Mouse (Mus musculus) CH12.LX (cell line): ENCODE measurements around the gene Wasl. TPM values are rescaled to one million over a fixed set of nuclear protein-coding genes. Genes with fewer than 3 reads are reported as not detected.
A peak's percentile ranks its signal among the peaks of the same experiment; 100 is the strongest.

Experiments used
- DNase-seq: peaks from one replicate; pipeline ENCODE4 v3.0.0-alpha.2; 2013; ENCODE audit errors: extremely low read depth
- H3K27ac ChIP-seq: 2 replicates; pipeline ENCODE4 v1.5.1; 2012; ENCODE audit warnings: low read depth, mild to moderate bottlenecking, control low read depth, moderate library complexity; ENCODE audit not compliant: insufficient read depth
- H3K27me3 ChIP-seq: replicated peaks from 2 replicates; pipeline ENCODE3; 2012; ENCODE audit warnings: inconsistent platforms
- H3K36me3 ChIP-seq, 2 experiments: replicated peaks in 1 of 2; 2 replicates each; pipeline versions ENCODE3 to v1.6.1; 2012; ENCODE audit warnings: inconsistent platforms in 1 of 2, low read length in 1 of 2, mild to moderate bottlenecking in 1 of 2, mixed read lengths in 1 of 2, moderate library complexity in 1 of 2; ENCODE audit not compliant: control insufficient read depth in 1 of 2, insufficient read depth in 1 of 2
- H3K4me1 ChIP-seq, 2 experiments: 2 replicates each; pipeline ENCODE4 v1.6.1; 2012; ENCODE audit warnings: inconsistent platforms in 1 of 2, moderate library complexity in 1 of 2; ENCODE audit not compliant: insufficient read depth in 2 of 2, control insufficient read depth in 1 of 2
- H3K4me2 ChIP-seq: 2 replicates; pipeline ENCODE4 v1.6.1; 2012; ENCODE audit warnings: low read depth, mild to moderate bottlenecking, control low read depth; ENCODE audit not compliant: poor library complexity, insufficient read depth, severe bottlenecking
- H3K4me3 ChIP-seq, 3 experiments: fragments of 150-350 bp in 1 of 3; sonication (generic) in 1 of 3; replicated peaks in 1 of 3; 2 replicates each; pipeline versions ENCODE3 to v1.5.1; 2011 to 2012; ENCODE audit warnings: low read depth in 2 of 3, low read length in 2 of 3, mild to moderate bottlenecking in 2 of 3, moderate library complexity in 2 of 3, control low read depth in 1 of 3, improper control_type of control experiment in 1 of 3, inconsistent platforms in 1 of 3, mixed read lengths in 1 of 3; ENCODE audit not compliant: poor library complexity in 1 of 3
- H3K79me2 ChIP-seq: replicated peaks from 2 replicates; pipeline ENCODE4 v1.6.1; 2012; ENCODE audit warnings: mild to moderate bottlenecking, moderate library complexity; ENCODE audit not compliant: control insufficient read depth, poor library complexity, insufficient read depth, severe bottlenecking; ENCODE audit errors: extremely low read depth
- H3K9ac ChIP-seq: 2 replicates; pipeline ENCODE4 v1.6.1; 2012; ENCODE audit warnings: low read depth, mild to moderate bottlenecking, control low read depth, moderate library complexity; ENCODE audit not compliant: insufficient read depth
- H3K9me3 ChIP-seq: replicated peaks from 2 replicates; pipeline ENCODE3; 2012; ENCODE audit warnings: low read length, inconsistent platforms, mixed read lengths
- CHD2 ChIP-seq: IDR thresholded peaks from 2 replicates; pipeline ENCODE4 v1.6.1; 2011; ENCODE audit warnings: low read length, improper control_type of control experiment
- CTCF ChIP-seq, 2 experiments: IDR thresholded peaks in 1 of 2; conservative IDR thresholded peaks in 1 of 2; 2 replicates each; pipeline ENCODE4 v1.5.1; 2011 to 2012; ENCODE audit warnings: low read depth in 2 of 2, low read length in 2 of 2, improper control_type of control experiment in 1 of 2, inconsistent platforms in 1 of 2, mild to moderate bottlenecking in 1 of 2, moderate library complexity in 1 of 2
- E2F4 ChIP-seq: IDR thresholded peaks from 2 replicates; pipeline ENCODE4 v1.6.1; 2011; ENCODE audit warnings: low read depth, low read length, improper control_type of control experiment; ENCODE audit not compliant: insufficient replicate concordance
- GABPA ChIP-seq: IDR thresholded peaks from 2 replicates; pipeline ENCODE4 v1.6.1; 2012; ENCODE audit warnings: low read depth, low read length, improper control_type of control experiment, inconsistent platforms; ENCODE audit not compliant: insufficient replicate concordance
- KAT2A ChIP-seq: IDR thresholded peaks from 2 replicates; pipeline ENCODE4 v1.6.1; 2012; ENCODE audit warnings: low read length, improper control_type of control experiment, inconsistent platforms; ENCODE audit not compliant: insufficient replicate concordance
- MAFK ChIP-seq: IDR thresholded peaks from 2 replicates; pipeline ENCODE4 v1.6.1; 2011; ENCODE audit warnings: low read length, improper control_type of control experiment; ENCODE audit not compliant: insufficient replicate concordance
- MAX ChIP-seq: IDR thresholded peaks from 2 replicates; pipeline ENCODE4 v1.6.1; 2011; ENCODE audit warnings: low read length, improper control_type of control experiment
- RAD21 ChIP-seq: IDR thresholded peaks from 2 replicates; pipeline ENCODE4 v1.6.1; 2011; ENCODE audit warnings: low read depth, mild to moderate bottlenecking, low read length, improper control_type of control experiment, moderate library complexity
- RCOR1 ChIP-seq: conservative IDR thresholded peaks from 2 replicates; pipeline ENCODE4 v1.6.1; 2012; ENCODE audit warnings: low read depth, mild to moderate bottlenecking, inconsistent platforms, low read length, improper control_type of control experiment
- SMC3 ChIP-seq: IDR thresholded peaks from 2 replicates; pipeline ENCODE4 v1.6.1; 2011; ENCODE audit warnings: low read depth, low read length, improper control_type of control experiment
- UBTF ChIP-seq: IDR thresholded peaks from 2 replicates; pipeline ENCODE4 v1.6.1; 2012; ENCODE audit warnings: low read depth, mild to moderate bottlenecking, inconsistent platforms, low read length, improper control_type of control experiment, moderate library complexity
- ZC3H11A ChIP-seq: IDR thresholded peaks from 2 replicates; pipeline ENCODE4 v1.6.1; 2012; ENCODE audit warnings: low read depth, mild to moderate bottlenecking, inconsistent platforms, low read length, improper control_type of control experiment
- ZKSCAN1 ChIP-seq: IDR thresholded peaks from 2 replicates; pipeline ENCODE4 v1.6.1; 2012; ENCODE audit warnings: low read depth, inconsistent platforms, low read length, improper control_type of control experiment, borderline replicate concordance
- ZNF384 ChIP-seq: IDR thresholded peaks from 2 replicates; pipeline ENCODE4 v1.6.1; 2012; ENCODE audit warnings: low read depth, low read length, improper control_type of control experiment, inconsistent platforms
- dilution Hi-C: fragments of 300-500 bp; cut with MboI; formaldehyde crosslinking; loops from 2 replicates; pipeline ENCODE4 v1.14.3; 2020; ENCODE audit warnings: low sequenced_read_pairs; ENCODE audit not compliant: extremely low pct_unique_long_range_greater_than_20kb, extremely low pct_ligation_motif_present
- in situ Hi-C: fragments of 300-500 bp; cut with MboI; formaldehyde crosslinking; loops from 3 replicates; pipeline ENCODE4 v1.14.3; 2019; ENCODE audit warnings: low sequenced_read_pairs, low pct_ligation_motif_present, low pct_unique_long_range_greater_than_20kb, mixed read lengths
- polyA plus RNA-seq: library from polyadenylated mRNA; unstranded; fragments of >175 nt; gene quantifications from 2 replicates; pipeline ENCODE4 v1.2.1, GENCODE M21; 2012; ENCODE audit warnings: low read depth; ENCODE audit not compliant: insufficient read length
- total RNA-seq, 2 experiments: library from RNA; depleted of rRNA; stranded (reverse); fragments of 300-350 nt in 1 of 2; fragments of >200 nt in 1 of 2; gene quantifications; 2 replicates each; pipeline ENCODE4 v1.2.3; 2012 to 2014

Wasl gene
- total and polyA plus RNA-seq, 3 experiments = 3.9 to 8.4 (median 7.6) TPM

GRCm38 (mm10) chr6:24568963-24569362 is 95.8 kb downstream of the Wasl start:
- no peaks in the 10 kb centered on the region for H3K27me3 ChIP-seq
- no peak overlapping the region for H3K9ac ChIP-seq
- peaks cover 0 to 9% of the 10 kb centered on the region in 2 experiments; a peak in 2 of 4 replicates for H3K4me1 ChIP-seq
- H3K36me3 ChIP-seq = no peaks in the 10 kb centered on the region
- H3K27ac ChIP-seq = no peak overlapping the region
- in situ Hi-C loops = no loop called here
- no peak for DNase-seq
- H3K4me2 ChIP-seq = no peak overlapping the region
- no peaks in the 10 kb centered on the region for H3K79me2 ChIP-seq
- no peak overlapping the region for H3K4me3 ChIP-seq
- TF ChIP-seq RAD21 (peak; percentile 47), ZC3H11A (no peak), SMC3 (peak; percentile 21), CTCF (conservative IDR thresholded peaks at IDR 0.05 in 1 of 2, IDR thresholded peaks at IDR 0.05 in 1 of 2; ENCODE audit: low read depth in 2 of 2, low read length in 2 of 2) (peak in 1 of 2 experiments; percentile 51; a peak in 2 of 4 replicates), ZNF384 (0 out of 2 replicates have a peak, but pooled peaks have one; percentile 17)
- dilution Hi-C loops = no loop called here
- H3K9me3 ChIP-seq = no peaks in the 10 kb centered on the region

GRCm38 (mm10) chr6:24564886-24565285 is 99.9 kb downstream of the Wasl start:
- no peak for DNase-seq
- in situ Hi-C loops = no loop called here
- TF ChIP-seq ZC3H11A (no peak), KAT2A (no peak), ZKSCAN1 (no peak), GABPA (no peak), RCOR1 (no peak), E2F4 (no peak), RAD21 (no peak), MAFK (no peak), UBTF (no peak), CHD2 (no peak)
- TF ChIP-seq, all 38 proteins: peak for 0
- Histone ChIP-seq H3K4me1 (peaks cover 0 to 5% of the 10 kb centered on the region in 2 experiments; a peak in 1 of 4 replicates), H3K36me3 (no peaks in the 10 kb centered on the region), H3K79me2 (no peaks in the 10 kb centered on the region), H3K4me3 (no peak overlapping the region), H3K27me3 (no peaks in the 10 kb centered on the region), H3K27ac (no peak overlapping the region), H3K9me3 (no peaks in the 10 kb centered on the region), H3K9ac (no peak overlapping the region), H3K4me2 (no peak overlapping the region)
- dilution Hi-C loops = no loop called here

DNA sequence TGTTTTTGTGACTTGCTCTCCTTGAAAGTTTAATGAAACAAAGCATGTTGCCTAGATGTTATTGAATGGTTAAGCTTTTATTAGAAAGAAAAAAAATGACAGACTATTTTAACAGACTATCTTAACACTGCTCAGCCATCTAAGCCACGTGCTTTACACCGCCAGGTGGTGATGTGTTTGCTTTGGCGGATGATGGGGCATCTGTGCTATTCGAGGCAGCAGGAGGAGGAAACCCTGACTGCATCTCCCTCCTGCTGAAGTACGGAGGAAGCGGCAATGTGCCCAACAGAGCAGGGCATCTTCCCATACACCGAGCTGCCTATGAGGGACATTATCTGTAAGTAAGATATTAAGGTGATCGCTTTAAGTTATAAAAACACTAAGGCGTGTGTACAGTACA is 100.7 kb downstream of the Wasl start:
- Histone ChIP-seq H3K36me3 (no peaks in the 10 kb centered on the region), H3K27me3 (no peaks in the 10 kb centered on the region), H3K9me3 (no peaks in the 10 kb centered on the region), H3K4me3 (no peak overlapping the region), H3K9ac (no peak overlapping the region), H3K4me2 (no peak overlapping the region), H3K4me1 (no peaks in the 10 kb centered on the region), H3K79me2 (no peaks in the 10 kb centered on the region), H3K27ac (no peak overlapping the region)
- TF ChIP-seq SMC3 (peak; percentile 10; the same call in 1 of the 2 replicates), MAX (0 out of 2 replicates have a peak, but pooled peaks have one; percentile 29), CTCF (conservative IDR thresholded peaks at IDR 0.05 in 1 of 2, IDR thresholded peaks at IDR 0.05 in 1 of 2; ENCODE audit: low read depth in 2 of 2, low read length in 2 of 2) (no peak)
- dilution Hi-C loops (no loop called here), in situ Hi-C loops (no loop called here)
- DNase-seq = no peak

Other genes starting within 250 kb of the Wasl start
- gene Iqub, start 149.9 kb downstream of the Wasl start, total RNA-seq (2012; rRNA removed) = not detected in 2 replicates
- gene Iqub, start 149.9 kb downstream of the Wasl start, total RNA-seq (2014; rRNA removed) = not detected in 2 replicates
- gene Iqub, start 149.9 kb downstream of the Wasl start, polyA plus RNA-seq = not detected in 2 replicates
- 162 and 222 TPM in 2 replicates for gene Ndufa5, start 137.0 kb downstream of the Wasl start, total RNA-seq (2012; rRNA removed)
- 67.2 and 92.0 TPM in 2 replicates for gene Ndufa5, start 137.0 kb downstream of the Wasl start, total RNA-seq (2014; rRNA removed)
- gene Ndufa5, start 137.0 kb downstream of the Wasl start, polyA plus RNA-seq = 372 and 433 TPM in 2 replicates
- gene Asb15, start 136.9 kb downstream of the Wasl start, total RNA-seq (2012; rRNA removed) = not detected in 2 replicates
- gene Asb15, start 136.9 kb downstream of the Wasl start, total RNA-seq (2014; rRNA removed) = not detected in 2 replicates
- 0.10 TPM in 2 replicates for gene Asb15, start 136.9 kb downstream of the Wasl start, polyA plus RNA-seq
- not detected in 2 replicates for gene Lmod2, start 67.2 kb downstream of the Wasl start, total RNA-seq (2012; rRNA removed)
- gene Lmod2, start 67.2 kb downstream of the Wasl start, total RNA-seq (2014; rRNA removed) = not detected in 2 replicates
- not detected in 2 replicates for gene Lmod2, start 67.2 kb downstream of the Wasl start, polyA plus RNA-seq
- gene Hyal6, start 68.2 kb upstream of the Wasl start, total RNA-seq (2012; rRNA removed) = not detected in 2 replicates
- not detected in 2 replicates for gene Hyal6, start 68.2 kb upstream of the Wasl start, total RNA-seq (2014; rRNA removed)
- not detected in 2 replicates for gene Hyal6, start 68.2 kb upstream of the Wasl start, polyA plus RNA-seq
- gene Hyal4, start 83.3 kb upstream of the Wasl start, total RNA-seq (2012; rRNA removed) = not detected in 2 replicates
- not detected in 2 replicates for gene Hyal4, start 83.3 kb upstream of the Wasl start, total RNA-seq (2014; rRNA removed)
- gene Hyal4, start 83.3 kb upstream of the Wasl start, polyA plus RNA-seq = not detected in 2 replicates
- not detected in 2 replicates for gene Spam1, start 126.2 kb upstream of the Wasl start, total RNA-seq (2012; rRNA removed)
- not detected in 2 replicates for gene Spam1, start 126.2 kb upstream of the Wasl start, total RNA-seq (2014; rRNA removed)
- gene Spam1, start 126.2 kb upstream of the Wasl start, polyA plus RNA-seq = not detected in 2 replicates
- gene Hyal5, start 193.0 kb upstream of the Wasl start, total RNA-seq (2012; rRNA removed) = not detected in 2 replicates
- gene Hyal5, start 193.0 kb upstream of the Wasl start, total RNA-seq (2014; rRNA removed) = not detected in 2 replicates
- gene Hyal5, start 193.0 kb upstream of the Wasl start, polyA plus RNA-seq = not detected in 2 replicates